Mouse (Mus musculus) brain, embryonic 14.5 days (tissue): ENCODE data around the gene Map3k7.

ENCODE experiments used
- CTCF ChIP-seq: fragments of 200-500 bp; IDR thresholded peaks from 2 replicates; pipeline ENCODE4 v1.5.1; 2012; ENCODE audit warnings: inconsistent platforms, mild to moderate bottlenecking, moderate library complexity, borderline replicate concordance; ENCODE audit not compliant: insufficient read depth, insufficient read length; ENCODE audit errors: extremely low read depth
- POLR2A ChIP-seq: fragments of 200-500 bp; IDR thresholded peaks from 2 replicates; pipeline ENCODE4 v1.6.1; 2012; ENCODE audit warnings: mild to moderate bottlenecking, inconsistent platforms, borderline replicate concordance; ENCODE audit not compliant: poor library complexity, insufficient read depth, insufficient read length, severe bottlenecking; ENCODE audit errors: extremely low read depth

- TF ChIP-seq POLR2A: no peak
- no peak for TF ChIP-seq CTCF
Observed at GRCm38 (mm10) chr4:32053171-32053570, 89.3 kb downstream of the Map3k7 start.
